Mouse (Mus musculus) adrenal gland, adult 18-20 months (tissue): ENCODE measurements at regions not wholly inside any gene's neighbourhood (a gene's known extent, or its start where the extent isn't known, plus 50 kb on each side); places are given as distances from the start of the nearest gene placed in this dataset.

Experiments
- DNase-seq, 2 experiments: peaks; one replicate each; pipeline ENCODE4 v3.0.0; 2021 to 2022; ENCODE audit warnings: low spot score in 2 of 2

DNA sequence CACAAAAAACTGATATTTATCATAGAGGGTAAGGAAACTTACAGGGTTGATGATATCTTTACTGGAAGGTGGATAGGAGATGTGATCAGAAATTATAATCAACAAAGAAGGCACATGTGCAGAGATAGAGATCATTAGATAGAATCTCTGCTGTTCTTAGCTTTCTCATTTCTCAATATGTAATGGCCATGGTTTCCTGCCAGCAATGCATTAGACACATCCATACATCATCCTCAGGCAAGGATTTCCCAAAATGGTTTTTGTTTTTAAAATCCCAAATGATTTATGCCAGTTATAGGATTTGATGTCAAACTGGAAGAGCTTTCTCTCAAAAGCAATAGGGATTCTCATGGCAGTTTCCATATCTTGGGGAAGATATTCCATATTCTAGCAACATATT lies 52.0 kb upstream of the C030005K15Rik start:
- DNase-seq, result no peak

DNA sequence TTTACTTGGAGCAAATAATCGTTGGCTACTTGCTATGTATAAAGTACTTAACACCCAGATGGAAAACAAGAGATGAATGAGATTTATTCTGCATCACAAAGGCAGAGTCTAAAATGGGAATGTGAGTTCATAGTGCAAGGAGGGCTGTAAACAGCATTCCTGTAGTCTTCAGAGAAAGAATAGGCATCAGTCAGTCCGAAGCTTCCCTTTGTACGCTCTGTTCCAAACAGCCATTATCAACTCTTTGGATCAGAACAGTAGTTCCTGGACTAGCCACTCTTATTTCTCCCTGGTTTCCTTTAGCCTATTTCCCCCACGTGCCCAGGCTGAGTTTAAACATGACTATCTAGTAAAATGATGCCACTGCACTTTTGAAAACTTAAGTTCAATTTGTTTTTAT lies 52.8 kb upstream of the C030005K15Rik start:
- DNase-seq, result no peak

DNA sequence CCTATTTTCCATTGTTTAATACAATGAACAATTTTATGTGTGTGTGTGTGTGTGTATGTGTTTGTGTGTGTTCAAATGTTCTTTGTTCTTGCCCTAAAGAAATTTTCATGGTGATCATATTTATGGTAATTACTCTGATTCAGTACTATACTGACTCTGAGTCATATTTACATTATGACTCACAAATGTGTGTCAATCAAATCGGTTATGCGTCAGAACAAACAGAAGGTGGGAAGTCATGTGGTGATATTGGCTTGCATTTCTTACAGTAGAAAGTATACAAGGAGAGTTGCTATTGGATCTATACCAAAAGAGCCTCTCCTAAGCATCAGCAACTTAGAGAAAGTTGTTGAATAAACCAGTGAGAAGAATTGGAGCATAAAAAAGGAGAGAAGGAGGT lies 67.2 kb upstream of the C030005K15Rik start:
- no peak for DNase-seq

DNA sequence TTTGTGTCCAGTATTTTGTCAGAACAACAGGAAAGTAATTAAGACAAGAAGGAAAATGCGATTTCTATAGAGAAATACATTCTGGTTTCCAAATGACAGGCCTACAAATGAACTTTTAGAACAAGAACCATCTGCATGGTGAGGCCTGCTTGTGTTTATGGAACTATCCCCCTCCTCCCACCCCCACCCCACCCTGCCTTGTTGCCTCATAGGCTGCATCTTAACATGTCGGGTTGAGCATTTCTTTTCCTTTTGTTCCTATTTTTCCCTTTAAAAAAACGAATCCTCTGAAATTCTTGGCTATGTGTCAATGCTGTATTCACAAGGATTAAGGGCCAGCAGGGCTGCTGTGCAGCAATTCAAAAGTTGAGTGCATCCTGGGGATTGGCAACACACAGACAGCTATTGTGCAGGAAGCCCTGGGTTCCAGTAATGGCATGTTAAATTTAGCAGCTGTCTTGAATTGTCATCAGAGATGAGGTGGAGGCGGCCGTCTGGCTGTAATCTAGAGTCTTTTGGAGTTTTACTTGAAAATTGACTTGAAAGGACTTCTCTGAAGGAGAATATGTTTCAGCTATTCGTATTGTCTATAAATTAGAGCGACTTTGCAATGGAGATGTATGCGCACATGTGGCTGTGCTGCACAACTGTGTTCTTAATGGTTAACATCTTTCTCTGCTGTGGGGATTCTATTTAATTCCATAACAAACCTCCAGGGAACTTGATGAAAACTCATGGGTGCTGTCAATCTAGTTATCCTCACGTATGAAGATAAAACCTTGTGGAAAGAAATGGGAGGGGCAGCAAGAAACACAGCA lies 75.1 kb upstream of the C030005K15Rik start:
- no peak for DNase-seq

DNA sequence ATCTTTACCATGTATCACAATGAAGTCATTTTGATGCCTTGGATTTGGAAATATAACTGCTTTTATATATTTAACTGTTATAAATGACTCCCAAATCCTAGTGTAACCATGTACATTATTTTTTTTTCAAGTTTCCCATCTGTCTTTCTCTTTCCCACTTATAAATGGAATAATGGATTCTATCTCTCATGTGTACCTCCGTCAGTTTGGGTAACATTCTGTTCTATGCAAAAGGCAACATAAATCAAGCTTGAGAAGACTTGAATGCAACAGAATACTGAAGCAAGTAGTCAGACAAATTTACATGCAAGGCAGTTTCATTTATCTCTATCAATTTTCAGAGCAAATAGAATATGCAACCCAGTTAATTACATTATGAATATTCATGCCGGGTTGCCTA lies 81.4 kb upstream of the C030005K15Rik start:
- DNase-seq, result no peak

DNA sequence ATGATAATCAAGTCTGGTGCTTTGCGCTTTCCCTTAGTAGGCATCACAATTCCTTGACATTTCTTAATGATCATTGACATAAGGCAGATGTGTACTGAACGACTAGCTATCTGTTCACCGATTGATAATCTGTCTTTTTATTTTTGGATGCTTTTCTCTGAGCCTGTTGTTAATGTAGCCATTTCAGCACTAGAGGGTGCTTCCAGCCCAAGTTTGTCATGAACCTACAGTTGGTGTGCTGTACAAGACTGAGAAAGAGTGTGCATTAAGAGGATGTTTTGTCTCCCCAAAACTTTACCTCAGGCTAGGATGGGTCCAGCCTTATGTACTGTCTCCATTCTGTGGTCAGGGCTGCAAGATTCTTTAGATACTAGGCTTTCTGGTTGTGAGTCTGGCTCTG lies 116.0 kb upstream of the C030005K15Rik start:
- DNase-seq, result no peak

DNA sequence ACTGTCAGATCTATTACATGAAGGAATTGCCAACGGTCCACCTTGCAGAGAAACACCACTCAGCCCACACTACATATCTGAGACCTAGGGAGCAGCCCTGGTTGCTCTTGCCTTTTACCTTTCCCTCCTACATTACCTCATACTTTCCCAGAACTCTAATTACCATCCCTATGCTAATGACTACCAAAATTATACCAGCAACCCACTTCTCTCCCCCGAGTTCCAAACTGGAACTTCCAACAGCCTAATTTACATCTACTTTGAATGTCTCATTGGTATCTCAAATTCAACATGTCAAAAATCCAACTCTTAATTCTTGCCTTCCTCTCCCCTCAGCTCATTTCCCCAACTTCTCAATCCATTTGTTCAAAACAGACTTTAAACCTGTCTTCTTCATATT lies 124.9 kb upstream of the C030005K15Rik start:
- no peak for DNase-seq

DNA sequence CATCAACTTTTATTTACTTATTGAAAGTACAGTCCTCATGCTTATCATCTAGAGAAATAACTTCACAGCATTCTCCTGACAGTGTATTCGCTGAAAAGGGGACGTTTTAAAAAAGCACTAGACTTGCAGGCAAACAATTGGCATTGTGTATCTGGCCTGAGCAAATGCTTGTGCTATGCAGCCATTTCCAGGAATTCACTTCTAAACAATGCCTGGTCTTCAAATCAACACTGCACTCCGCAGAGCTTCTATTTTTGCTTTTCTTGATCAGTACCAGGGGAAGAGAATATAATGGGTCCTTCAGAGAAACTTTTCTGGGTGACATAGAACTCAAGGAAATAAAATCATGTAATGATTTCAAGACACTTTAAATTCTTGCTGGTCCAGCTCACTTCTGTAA lies 150.5 kb upstream of the C030005K15Rik start:
- DNase-seq, result no peak

DNA sequence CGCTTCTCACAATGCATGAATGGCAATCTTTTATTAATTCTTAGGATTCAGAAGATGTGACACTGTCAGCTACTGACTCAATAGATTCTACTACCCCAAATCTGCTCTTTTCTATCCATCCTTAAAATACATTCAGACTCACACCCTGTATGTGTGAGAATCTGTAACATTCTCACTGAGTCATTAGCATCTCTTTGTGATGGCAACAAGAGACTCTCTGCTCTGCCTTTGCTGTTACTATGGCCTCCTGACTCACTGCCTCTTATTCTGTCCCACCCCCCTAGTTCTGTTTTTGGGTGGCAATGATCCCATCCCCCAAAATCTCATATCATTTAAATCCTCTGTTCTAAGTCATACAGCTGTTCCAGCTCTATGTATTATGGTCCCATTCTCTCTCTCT lies 159.5 kb upstream of the C030005K15Rik start:
- no peak for DNase-seq

DNA sequence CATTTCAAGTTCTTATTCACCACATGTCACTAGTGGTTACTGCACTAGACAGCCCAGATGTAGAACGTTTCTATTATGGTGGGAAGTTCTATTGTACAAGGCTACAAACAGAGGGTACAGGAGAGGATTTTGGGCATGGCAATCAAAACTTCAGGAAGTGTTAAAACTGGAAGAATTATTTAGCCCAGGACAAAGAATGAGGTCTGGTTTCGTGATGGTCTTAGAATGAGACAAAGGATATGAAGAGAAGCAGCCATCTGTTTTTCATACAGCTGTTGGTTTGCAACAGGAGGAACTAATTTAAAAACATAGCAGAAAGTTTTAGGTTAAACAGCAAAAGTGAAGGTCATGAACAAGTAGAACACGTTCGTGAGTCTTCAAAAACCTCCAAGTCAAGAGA lies 179.2 kb upstream of the C030005K15Rik start:
- no peak for DNase-seq

DNA sequence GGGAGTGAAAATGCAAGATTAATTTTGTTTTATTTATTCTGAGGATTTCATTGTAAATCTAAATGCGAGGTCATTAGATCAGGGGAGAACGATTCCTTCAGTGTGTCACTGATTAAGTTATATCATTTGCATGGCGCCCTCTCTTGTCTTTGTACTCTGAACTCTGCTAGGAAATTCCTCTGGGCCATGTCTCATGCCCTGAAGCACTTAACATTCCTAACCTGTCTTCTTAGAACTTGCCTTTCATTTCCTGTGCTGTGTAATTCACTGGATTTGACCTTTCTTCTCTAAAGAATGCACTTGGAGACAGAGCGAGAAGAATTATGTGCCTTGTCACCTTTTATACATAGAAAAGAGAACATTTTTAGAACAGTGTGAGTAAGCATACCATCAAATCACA lies 199.0 kb upstream of the C030005K15Rik start:
- no peak for DNase-seq

DNA sequence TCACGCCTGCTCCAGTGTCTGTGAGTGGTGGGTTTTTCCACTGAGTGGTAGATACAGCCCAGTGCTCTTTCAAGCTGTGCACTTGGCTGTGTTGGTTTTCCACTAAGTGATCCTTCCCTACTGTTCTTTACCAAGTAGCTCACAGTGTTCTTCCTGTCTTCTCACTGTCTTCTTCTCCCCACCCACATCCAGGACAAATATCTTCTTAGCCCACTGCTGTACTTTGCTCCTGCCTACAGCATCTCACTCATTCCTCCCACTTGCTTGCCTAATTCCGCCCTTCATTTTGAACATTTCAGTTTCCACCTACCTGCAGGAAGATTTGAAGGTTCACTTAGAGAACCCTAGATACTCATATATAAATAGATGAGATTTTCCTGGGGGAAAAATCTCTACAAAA lies 213.8 kb upstream of the C030005K15Rik start:
- DNase-seq, result no peak

DNA sequence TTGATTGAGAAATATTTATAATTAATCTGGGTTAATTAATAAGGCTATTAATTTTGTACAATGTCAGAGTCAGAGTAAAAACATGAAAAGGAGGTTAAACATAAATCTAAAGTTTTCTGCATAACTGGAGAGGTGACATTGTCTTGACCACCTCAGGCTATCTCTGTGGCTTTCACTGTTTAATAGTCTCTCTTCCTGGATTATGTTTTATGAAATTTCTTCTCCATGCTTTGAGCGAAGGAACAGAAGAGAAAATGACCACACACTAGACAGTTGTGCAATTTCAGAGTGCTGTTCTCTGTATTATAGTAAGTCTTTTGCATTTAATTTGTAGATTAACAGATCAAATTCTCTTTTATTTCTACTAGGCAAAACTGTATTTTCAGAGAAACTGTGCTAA lies 239.3 kb upstream of the C030005K15Rik start:
- no peak for DNase-seq

DNA sequence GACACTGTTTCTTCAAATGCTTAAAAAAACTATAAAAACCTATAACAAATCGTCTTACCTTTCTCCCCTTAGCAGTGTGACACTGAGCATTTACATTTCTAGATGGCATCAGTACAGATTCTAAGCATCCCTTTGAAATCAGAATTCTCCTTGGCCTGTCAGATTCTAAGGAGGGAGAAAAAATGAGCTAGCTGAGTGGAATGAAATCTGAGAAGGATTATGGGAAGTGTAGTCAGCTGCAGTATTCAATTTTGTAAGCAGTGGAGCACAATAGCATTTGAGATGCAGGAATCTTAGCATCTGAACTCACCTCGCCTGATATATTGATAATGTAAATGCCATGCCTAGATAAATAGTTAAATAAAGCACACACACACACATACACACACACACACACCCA lies 240.4 kb upstream of the C030005K15Rik start:
- DNase-seq, result no peak

DNA sequence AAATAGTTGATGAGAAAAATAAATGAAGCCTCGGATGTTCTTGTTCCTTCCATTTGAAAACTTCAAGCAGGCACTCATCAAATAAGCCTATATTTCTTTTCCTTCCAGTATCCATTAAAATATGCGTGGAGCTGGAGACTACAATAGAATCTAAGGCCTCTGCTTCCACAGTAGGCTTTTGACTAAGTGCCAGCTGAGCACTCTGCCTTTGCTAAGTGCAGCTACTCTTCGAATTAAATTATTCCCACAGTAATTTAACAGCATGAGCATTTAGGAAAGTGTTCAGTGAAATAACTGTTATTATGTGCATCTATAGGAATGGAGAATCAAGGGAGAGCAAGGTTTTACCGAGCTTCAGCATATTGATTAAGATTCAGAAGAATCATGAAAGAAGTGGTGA lies 280.5 kb upstream of the C030005K15Rik start:
- DNase-seq, result no peak

DNA sequence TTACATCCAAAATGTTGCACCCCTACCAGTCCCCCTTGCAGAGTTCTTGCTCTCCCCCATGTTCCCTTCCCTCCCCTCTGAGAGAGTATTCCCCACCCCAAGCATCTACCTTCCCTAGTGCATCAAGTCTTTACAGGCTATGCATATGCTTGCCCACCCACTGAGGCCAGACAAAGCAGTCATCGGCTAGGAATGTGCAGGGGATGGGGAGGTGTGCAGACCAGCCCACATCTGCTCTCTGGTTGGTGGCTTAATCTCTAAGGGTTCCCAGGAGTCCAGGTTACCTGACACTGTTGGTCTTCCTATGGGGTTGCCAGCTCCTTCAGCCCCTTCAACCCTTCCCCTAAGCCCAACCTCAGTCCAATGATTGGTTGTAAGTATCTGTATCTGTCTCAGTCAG lies 281.8 kb upstream of the C030005K15Rik start:
- DNase-seq, result no peak

DNA sequence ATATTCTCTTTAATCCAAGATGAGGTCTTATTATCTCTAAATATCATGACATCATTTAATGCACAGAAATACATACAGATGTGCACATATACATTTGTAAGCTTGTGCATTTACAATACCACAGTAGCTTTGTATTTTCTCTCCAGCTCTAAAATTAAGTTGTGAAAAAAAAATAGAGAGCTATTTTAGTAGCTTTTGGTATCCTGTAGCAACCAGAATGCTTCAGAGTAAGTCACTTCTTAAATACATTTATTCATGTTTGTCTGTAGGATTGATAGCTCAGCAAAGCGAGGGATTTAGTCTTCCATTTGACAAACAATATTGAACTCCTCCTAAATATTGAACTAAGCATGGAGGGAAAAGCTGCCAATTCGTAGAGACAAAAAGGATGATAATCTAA lies 286.4 kb upstream of the C030005K15Rik start:
- DNase-seq, result no peak

DNA sequence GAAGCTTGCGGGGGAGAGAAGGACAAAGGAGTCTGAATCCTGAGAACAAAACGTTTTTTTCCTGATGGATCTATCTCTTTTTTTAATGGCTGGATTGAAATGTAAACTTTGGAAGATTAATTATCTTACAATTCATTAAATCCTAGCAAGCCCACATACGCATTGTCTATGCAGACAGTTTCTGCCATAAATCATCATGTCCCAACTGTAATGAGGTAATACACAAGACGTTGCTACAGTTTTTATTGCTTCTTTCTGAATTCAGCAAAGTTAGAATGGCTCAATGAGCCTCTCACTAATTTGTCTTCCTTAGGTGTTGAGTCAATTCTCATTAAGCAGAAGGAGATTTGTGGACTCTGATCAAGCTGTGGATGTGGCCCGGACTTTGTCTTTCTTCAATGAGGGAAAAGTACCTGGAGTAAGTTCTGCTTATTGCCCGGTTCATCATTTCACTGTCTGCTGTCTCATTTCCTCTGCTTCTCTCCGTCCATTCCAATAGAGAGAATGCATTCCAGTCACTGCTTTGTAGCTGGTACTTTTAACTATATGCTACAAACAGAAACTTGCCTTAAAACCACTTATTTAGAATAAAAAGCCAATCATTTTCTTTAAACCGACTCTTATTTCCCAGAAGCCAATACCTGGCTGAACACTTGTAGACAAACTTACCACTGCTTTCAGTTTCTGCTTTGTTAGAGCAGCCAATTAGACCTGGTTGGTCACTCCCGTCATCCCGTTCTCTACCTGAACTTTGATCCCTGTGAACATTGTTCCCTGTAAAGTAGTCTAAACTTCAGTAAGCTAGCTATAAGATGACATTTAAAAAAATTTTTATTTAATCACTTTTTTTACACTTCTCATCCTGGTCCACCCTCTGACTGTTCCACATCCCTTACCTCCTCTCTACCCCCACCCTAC lies 288.7 kb upstream of the C030005K15Rik start:
- DNase-seq, result no peak

DNA sequence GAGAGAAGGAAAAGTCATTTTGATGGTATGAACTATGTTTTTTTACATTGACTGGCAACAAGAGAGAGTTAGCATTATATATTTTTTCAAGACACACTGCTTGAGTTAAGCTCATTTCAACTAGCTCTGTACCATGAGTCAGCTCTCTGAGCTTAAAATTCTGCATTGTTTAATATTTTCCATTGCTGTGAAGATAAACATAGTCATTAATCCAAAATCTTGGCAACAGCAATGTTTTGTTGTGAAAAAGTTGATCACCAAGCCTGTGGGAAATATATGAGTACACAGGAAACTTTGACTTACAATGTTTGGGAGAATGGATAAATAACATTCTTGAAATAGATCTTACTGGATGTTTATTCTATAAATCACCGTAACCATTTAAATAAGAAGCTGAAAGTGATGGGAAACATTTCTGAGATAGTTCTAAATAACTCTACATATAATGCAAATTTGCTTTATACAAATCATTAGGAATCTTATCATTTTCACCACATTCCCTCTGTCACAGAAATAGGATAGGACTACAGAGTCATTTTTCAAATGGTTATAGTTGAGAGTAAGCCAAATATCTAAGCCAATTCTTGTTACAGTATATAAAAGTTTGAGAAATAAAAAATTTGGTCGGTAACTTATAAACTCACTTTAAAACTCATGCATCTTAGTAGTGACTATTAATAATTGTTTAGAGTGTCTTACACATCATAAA lies 290.2 kb upstream of the C030005K15Rik start:
- DNase-seq, result no peak

DNA sequence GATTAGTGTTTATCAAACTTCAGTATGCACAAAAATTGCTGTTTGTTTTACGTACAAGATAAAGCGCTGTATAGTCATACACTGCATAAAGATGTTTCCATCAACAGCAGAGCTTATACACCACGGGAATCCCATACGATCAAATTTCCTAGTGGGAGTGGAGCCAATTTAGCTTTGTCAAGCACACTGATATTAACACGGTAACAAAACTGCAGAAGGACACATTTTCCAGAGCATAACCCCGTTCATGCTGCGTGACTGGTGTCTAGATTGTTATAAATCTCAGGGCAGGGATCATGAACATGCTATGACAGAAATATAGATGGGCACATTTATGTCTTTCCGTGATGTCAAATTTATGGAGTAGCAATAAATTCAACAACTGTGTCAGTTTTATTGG lies 302.6 kb upstream of the C030005K15Rik start:
- DNase-seq, result no peak

DNA sequence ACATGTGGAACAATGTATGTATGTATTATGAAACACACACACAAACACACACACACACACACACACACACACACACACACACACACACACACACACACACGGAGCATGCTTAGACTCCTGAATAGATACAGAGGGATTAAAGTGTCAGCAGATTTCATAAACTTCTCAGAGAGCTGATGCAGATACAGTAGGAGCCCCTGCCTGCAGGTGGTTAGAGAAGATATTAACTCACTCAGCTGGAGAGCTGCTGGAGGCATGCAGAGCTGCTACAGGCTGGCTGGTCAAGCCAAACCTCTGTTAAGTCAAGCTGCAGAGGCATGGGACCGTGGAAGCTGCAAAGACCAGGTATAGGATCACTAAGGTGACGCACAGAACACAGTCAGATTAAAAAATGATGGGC lies 303.1 kb upstream of the C030005K15Rik start:
- no peak for DNase-seq

DNA sequence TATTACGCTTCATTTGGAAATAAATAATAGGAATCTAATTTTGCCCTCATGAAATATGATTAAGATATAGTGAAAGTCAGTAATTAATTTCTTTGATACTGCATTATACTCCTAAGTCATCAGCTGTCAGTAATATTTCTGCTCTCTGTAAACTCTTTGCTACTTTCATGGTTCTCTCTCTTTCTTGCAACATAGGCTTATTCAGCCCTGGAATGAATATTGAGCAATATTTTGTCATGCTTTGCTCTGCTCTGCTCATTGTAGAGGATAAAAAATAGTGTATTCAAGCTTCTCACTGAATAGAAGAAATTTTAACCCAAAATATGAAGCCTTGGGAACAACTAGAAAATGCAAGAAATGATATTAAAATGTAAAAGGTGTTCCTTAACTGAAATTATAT lies 306.1 kb upstream of the C030005K15Rik start:
- DNase-seq, result no peak
